Mouse (Mus musculus): ENCODE measurements around the gene Nlgn2.

DNA sequence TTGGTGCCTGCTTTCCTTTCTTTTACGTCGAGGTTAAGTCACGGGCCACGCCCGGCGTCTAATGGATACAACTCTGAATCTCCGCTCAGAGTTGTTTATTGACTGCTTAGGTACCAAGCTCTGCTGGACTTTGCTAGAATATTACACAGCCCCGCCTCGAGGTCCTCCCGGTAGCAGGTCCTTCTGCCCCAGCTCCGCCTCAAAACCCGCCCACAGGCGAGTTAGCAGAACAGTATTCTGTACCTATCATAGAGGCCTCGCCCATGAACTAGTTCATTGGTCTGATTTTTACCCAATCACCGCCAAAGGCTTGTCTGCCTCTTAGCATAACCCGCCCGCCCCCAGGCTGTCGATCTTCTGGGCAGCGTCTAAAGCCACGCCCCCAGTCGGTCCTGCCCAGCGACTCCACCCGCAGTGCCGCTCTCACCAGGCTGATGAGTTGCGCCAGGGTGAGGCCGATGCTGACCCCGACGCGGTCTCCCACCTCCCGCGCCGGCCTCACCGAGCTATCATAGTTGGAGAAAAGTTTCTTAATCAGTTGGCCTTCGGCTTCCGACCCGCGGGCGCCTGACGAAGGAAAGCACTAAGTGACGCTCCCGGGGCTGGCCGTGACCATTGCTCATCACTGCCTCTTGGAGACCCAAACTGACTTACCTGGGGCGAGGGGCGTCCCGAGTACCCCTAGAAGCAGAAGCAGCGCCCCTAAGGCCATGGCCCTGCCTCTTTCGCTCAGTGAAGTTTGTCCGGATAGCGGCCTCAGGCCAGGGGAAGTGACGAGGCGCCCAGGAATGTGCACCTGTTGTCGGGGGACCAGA is 42.2 kb downstream of the Nlgn2 start, which contains the start of gene Chrnb1:
- TF ChIP-seq CTCF (IDR thresholded peaks at IDR 0.05; ENCODE audit: low read depth, low read length) (no peak), POLR2A (IDR thresholded peaks at IDR 0.05; ENCODE audit: borderline replicate concordance, low read depth, low read length) (no peak)
